Mouse (Mus musculus): ENCODE results near the gene Kcnh2.

GRCm38 (mm10) chr5:24342966-24343365 is 8.4 kb downstream of the Kcnh2 start:
- TF ChIP-seq CTCF (IDR thresholded peaks at IDR 0.05), result no peak
- no peak for TF ChIP-seq EP300 (IDR thresholded peaks at IDR 0.05; ENCODE audit: insufficient read depth, low read depth, low read length)
